Mouse (Mus musculus): ENCODE data around the gene As3mt. TPM values are rescaled to one million over a fixed set of nuclear protein-coding genes. Genes with fewer than 3 reads are reported as not detected.

As3mt gene
- polyA plus RNA-seq, 1 experiment from 2014 or later: 18.6 TPM

GRCm38 (mm10) chr19:46705779-46706495, 1.3 kb upstream of the As3mt start:
- no peak overlapping the region for H3K4me2 ChIP-seq (replicated peaks)
- WGBS: 70% methylated on average over 7 of the region's 7 CpGs
- H3K9ac ChIP-seq (replicated peaks): no peak overlapping the region
- H3K4me3 ChIP-seq: no peak overlapping the region
- peaks cover 10% of the 10 kb centered on the region for H3K4me1 ChIP-seq
- H3K9me3 ChIP-seq: no peaks in the 10 kb centered on the region
- H3K27ac ChIP-seq (replicated peaks): no peak overlapping the region
- ATAC-seq (replicated peaks): no peak
- H3K27me3 ChIP-seq: no peaks in the 10 kb centered on the region
- no peaks in the 10 kb centered on the region for H3K36me3 ChIP-seq

GRCm38 (mm10) chr19:46706540-46707295, 540 bp upstream of the As3mt start:
- no peak for ATAC-seq (replicated peaks)
- no peaks in the 10 kb centered on the region for H3K36me3 ChIP-seq
- H3K27ac ChIP-seq (replicated peaks): no peak overlapping the region
- no peak overlapping the region for H3K4me2 ChIP-seq (replicated peaks)
- H3K9me3 ChIP-seq: no peaks in the 10 kb centered on the region
- H3K9ac ChIP-seq (replicated peaks): no peak overlapping the region
- H3K27me3 ChIP-seq: no peaks in the 10 kb centered on the region
- peak overlapping the region; percentile 40; the same call in 1 of the 2 replicates for H3K4me3 ChIP-seq
- peaks cover 10% of the 10 kb centered on the region for H3K4me1 ChIP-seq
- WGBS: 80% methylated on average over 9 of the region's 9 CpGs

- Histone ChIP-seq H3K4me3 (no peak overlapping the region), H3K27me3 (no peaks in the 10 kb centered on the region), H3K36me3 (no peaks in the 10 kb centered on the region), H3K27ac (replicated peaks) (no peak overlapping the region), H3K4me2 (replicated peaks) (no peak overlapping the region), H3K9ac (replicated peaks) (no peak overlapping the region), H3K9me3 (no peaks in the 10 kb centered on the region), H3K4me1 (peaks cover 10% of the 10 kb centered on the region)
- 95% methylated on average over 4 of the region's 4 CpGs for WGBS
- no peak for ATAC-seq (replicated peaks)
Observed at GRCm38 (mm10) chr19:46710614-46711013, 3.4 kb downstream of the As3mt start.

- no peaks in the 10 kb centered on the region for H3K27me3 ChIP-seq
- H3K9me3 ChIP-seq: no peaks in the 10 kb centered on the region
- H3K27ac ChIP-seq (replicated peaks): no peak overlapping the region
- H3K36me3 ChIP-seq: no peaks in the 10 kb centered on the region
- no peak for ATAC-seq (replicated peaks)
- H3K9ac ChIP-seq (replicated peaks): no peak overlapping the region
- no peak overlapping the region for H3K4me3 ChIP-seq
- no peak overlapping the region for H3K4me2 ChIP-seq (replicated peaks)
- WGBS: 91% methylated on average over 8 of the region's 8 CpGs
- no peaks in the 10 kb centered on the region for H3K4me1 ChIP-seq
Observed at GRCm38 (mm10) chr19:46714234-46714633, 7.0 kb downstream of the As3mt start.

- Histone ChIP-seq H3K4me3 (no peak overlapping the region), H3K9ac (replicated peaks) (no peak overlapping the region), H3K4me2 (replicated peaks) (no peak overlapping the region), H3K27me3 (no peaks in the 10 kb centered on the region), H3K27ac (replicated peaks) (no peak overlapping the region), H3K9me3 (no peaks in the 10 kb centered on the region), H3K36me3 (no peaks in the 10 kb centered on the region), H3K4me1 (no peaks in the 10 kb centered on the region)
- WGBS: 85% methylated on average over 8 of the region's 8 CpGs
- no peak for ATAC-seq (replicated peaks)
Observed at GRCm38 (mm10) chr19:46715016-46715415, 7.8 kb downstream of the As3mt start.

- H3K4me3 ChIP-seq: no peak overlapping the region
- H3K9ac ChIP-seq (replicated peaks): no peak overlapping the region
- no peak overlapping the region for H3K27ac ChIP-seq (replicated peaks)
- H3K36me3 ChIP-seq: 0 out of 2 replicates have a peak, but pooled peaks cover 3% of the 10 kb centered on the region
- ATAC-seq (replicated peaks): no peak
- no peaks in the 10 kb centered on the region for H3K4me1 ChIP-seq
- no peaks in the 10 kb centered on the region for H3K9me3 ChIP-seq
- WGBS: 80% methylated on average over 4 of the region's 4 CpGs
- no peaks in the 10 kb centered on the region for H3K27me3 ChIP-seq
- H3K4me2 ChIP-seq (replicated peaks): no peak overlapping the region
Observed at GRCm38 (mm10) chr19:46718150-46718549, 10.9 kb downstream of the As3mt start.

- WGBS: 71% methylated on average over 11 of the region's 11 CpGs
- no peaks in the 10 kb centered on the region for H3K27me3 ChIP-seq
- no peak for ATAC-seq (replicated peaks)
Observed at GRCm38 (mm10) chr19:46724411-46724810, 17.2 kb downstream of the As3mt start.

GRCm38 (mm10) chr19:46726142-46726541, 18.9 kb downstream of the As3mt start:
- no peak overlapping the region for H3K9ac ChIP-seq (replicated peaks)
- H3K4me3 ChIP-seq: no peak overlapping the region
- 0 out of 2 replicates have a peak, but pooled peaks cover 8% of the 10 kb centered on the region for H3K4me1 ChIP-seq
- ATAC-seq (replicated peaks): no peak
- H3K36me3 ChIP-seq: 0 out of 2 replicates have a peak, but pooled peaks cover 3% of the 10 kb centered on the region
- H3K27ac ChIP-seq (replicated peaks): no peak overlapping the region
- H3K9me3 ChIP-seq: no peaks in the 10 kb centered on the region
- no peak overlapping the region for H3K4me2 ChIP-seq (replicated peaks)
- WGBS: 97% methylated on average over 8 of the region's 8 CpGs
- H3K27me3 ChIP-seq: no peaks in the 10 kb centered on the region

More at GRCm38 (mm10) chr19:46724411-46724810, 17.2 kb downstream of the As3mt start:
- Histone ChIP-seq H3K4me2 (replicated peaks) (no peak overlapping the region), H3K9ac (replicated peaks) (no peak overlapping the region), H3K36me3 (0 out of 2 replicates have a peak, but pooled peaks cover 3% of the 10 kb centered on the region), H3K4me1 (0 out of 2 replicates have a peak, but pooled peaks cover 8% of the 10 kb centered on the region), H3K27ac (replicated peaks) (no peak overlapping the region), H3K4me3 (no peak overlapping the region), H3K9me3 (no peaks in the 10 kb centered on the region)

GRCm38 (mm10) chr19:46727140-46727736, 20.0 kb downstream of the As3mt start:
- 57% methylated on average over 8 of the region's 8 CpGs for WGBS
- H3K9ac ChIP-seq (replicated peaks): no peak overlapping the region
- no peak for ATAC-seq (replicated peaks)

GRCm38 (mm10) chr19:46727945-46728540, 20.8 kb downstream of the As3mt start:
- Histone ChIP-seq H3K4me3 (no peak overlapping the region), H3K36me3 (no peaks in the 10 kb centered on the region), H3K9ac (replicated peaks) (no peak overlapping the region), H3K4me2 (replicated peaks) (no peak overlapping the region), H3K9me3 (no peaks in the 10 kb centered on the region), H3K27ac (replicated peaks) (no peak overlapping the region), H3K27me3 (no peaks in the 10 kb centered on the region), H3K4me1 (0 out of 2 replicates have a peak, but pooled peaks cover 8% of the 10 kb centered on the region)
- 83% methylated on average over 11 of the region's 11 CpGs for WGBS
- no peak for ATAC-seq (replicated peaks)

More at GRCm38 (mm10) chr19:46727140-46727736, 20.0 kb downstream of the As3mt start:
- Histone ChIP-seq H3K27ac (replicated peaks) (no peak overlapping the region), H3K27me3 (no peaks in the 10 kb centered on the region), H3K4me2 (replicated peaks) (no peak overlapping the region), H3K9me3 (no peaks in the 10 kb centered on the region), H3K4me1 (0 out of 2 replicates have a peak, but pooled peaks cover 8% of the 10 kb centered on the region), H3K4me3 (no peak overlapping the region), H3K36me3 (no peaks in the 10 kb centered on the region)

- Histone ChIP-seq H3K4me3 (no peak overlapping the region), H3K9me3 (no peaks in the 10 kb centered on the region), H3K27me3 (no peaks in the 10 kb centered on the region), H3K4me2 (replicated peaks) (no peak overlapping the region), H3K4me1 (0 out of 2 replicates have a peak, but pooled peaks cover 8% of the 10 kb centered on the region), H3K9ac (replicated peaks) (no peak overlapping the region), H3K36me3 (no peaks in the 10 kb centered on the region), H3K27ac (replicated peaks) (no peak overlapping the region)
- no peak for ATAC-seq (replicated peaks)
- 74% methylated on average over 3 of the region's 3 CpGs for WGBS
Observed at GRCm38 (mm10) chr19:46728909-46729308, 21.7 kb downstream of the As3mt start.

All from forebrain, embryonic 15.5 days (tissue).